17 mouse cellular contexts compared by ENCODE assay signal in the genomic region with DNA sequence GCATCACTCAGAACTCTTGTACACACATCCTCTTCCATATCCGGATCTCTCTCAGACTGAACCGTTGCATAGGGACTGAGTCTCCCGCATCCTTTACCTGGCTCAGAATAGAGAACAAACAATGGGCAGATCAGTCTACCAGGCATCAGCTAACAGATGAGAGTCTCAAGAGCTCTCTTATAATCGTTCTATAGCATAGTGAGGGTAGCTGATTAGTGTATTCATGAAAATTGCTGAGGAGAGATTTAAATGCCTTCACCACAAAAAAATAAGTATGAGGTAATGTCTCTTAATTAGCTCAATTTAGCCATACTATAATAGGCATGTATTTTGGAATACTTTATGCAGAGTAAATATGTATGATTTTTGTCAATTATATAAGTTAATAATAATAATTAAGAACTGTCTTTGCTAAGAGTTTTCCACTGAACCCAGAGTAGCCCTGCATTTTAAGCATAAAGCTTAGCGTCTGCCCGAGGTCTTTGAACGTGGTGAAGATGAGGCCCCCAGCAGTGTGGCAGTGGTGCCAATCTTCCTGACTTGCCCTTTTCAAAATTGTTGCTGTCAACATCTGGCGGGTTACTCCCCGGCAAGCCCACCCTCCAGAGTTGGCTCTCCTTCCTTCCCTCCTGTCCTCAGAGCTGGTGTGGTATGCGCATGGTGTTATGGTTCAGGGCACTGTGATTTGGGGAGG. TPM values are rescaled to one million over a fixed set of nuclear protein-coding genes. Genes with fewer than 3 reads are reported as not detected.
"Had no signal": no experiment of that assay in that cellular context is flagged by ENCODE, and none has a peak within 500 bp of the region (broad histone marks: within the 10 kb centered on the region; RNA-seq: fewer than 3 reads in every experiment).

No protein-coding gene starts in this region.

- H3K27me3 ChIP-seq: kidney, embryonic 15.5 days; limb, embryonic 13.5 days; neural tube, embryonic 12.5 days had no signal

- H3K9me3 ChIP-seq: kidney, embryonic 15.5 days; limb, embryonic 13.5 days; neural tube, embryonic 12.5 days had no signal

- H3K27ac ChIP-seq: kidney, embryonic 15.5 days; limb, embryonic 13.5 days; liver, embryonic 14.5 days; neural tube, embryonic 12.5 days; stomach, postnatal 0 days had no signal

- DNase-seq: kidney, postnatal 14 days; left cerebral cortex, postnatal 4 days; lung, adult 18-20 months had no signal

- H3K9ac ChIP-seq: kidney, embryonic 15.5 days; limb, embryonic 13.5 days; liver, embryonic 14.5 days; neural tube, embryonic 12.5 days had no signal

- H3K4me2 ChIP-seq: kidney, embryonic 15.5 days; limb, embryonic 13.5 days; neural tube, embryonic 12.5 days had no signal

- H3K4me3 ChIP-seq: kidney, embryonic 15.5 days; limb, embryonic 13.5 days; neural tube, embryonic 12.5 days had no signal

- H3K4me1 ChIP-seq: kidney, embryonic 15.5 days; limb, embryonic 13.5 days; neural tube, embryonic 12.5 days had no signal

RNA-seq across cellular contexts. Expression of a gene that starts 23.0 kb away (rescaled TPM):
- total RNA-seq: layer of hippocampus, adult 8-10 months; layer of hippocampus, postnatal 14 days; left cerebral cortex, adult 18-20 months; left cerebral cortex, postnatal 10 days; left cerebral cortex, postnatal 4 days; liver, adult 2 months; megakaryocyte progenitor cell, adult 5-6 weeks; monocyte, adult 5-6 weeks; neutrophil, adult 5-6 weeks had no signal
- polyA plus RNA-seq: kidney, embryonic 15.5 days; large intestine, adult 2 months; liver, adult 2 months; liver, embryonic 14.5 days; neural tube, embryonic 12.5 days had no signal
